Mouse (Mus musculus) forebrain, embryonic 16.5 days (tissue): ENCODE data around the gene Ppp4r4. TPM values are rescaled to one million over a fixed set of nuclear protein-coding genes. Genes with fewer than 3 reads are reported as not detected.
A peak's percentile ranks its signal among the peaks of the same experiment; 100 is the strongest.

Source experiments
- ATAC-seq: fragments of 200-750 bp; cut with Nextera tagmentation; 2 replicates; pipeline ENCODE4 v1.8.0; 2017; ENCODE audit warnings: mild to moderate bottlenecking, moderate library complexity
- H3K27ac ChIP-seq: fragments of 300-500 bp; sonication (generic); 2 replicates; pipeline ENCODE4 v1.5.1; 2014; ENCODE audit warnings: low read length, control low read depth
- H3K27me3 ChIP-seq: fragments of 300-500 bp; sonication (generic); replicated peaks from 2 replicates; pipeline ENCODE4 v1.6.1; 2014; ENCODE audit warnings: low read length; ENCODE audit not compliant: control insufficient read depth, insufficient read depth
- H3K36me3 ChIP-seq: fragments of 300-500 bp; sonication (generic); 2 replicates; pipeline ENCODE4 v1.6.1; 2014; ENCODE audit not compliant: control insufficient read depth, insufficient read depth
- H3K4me1 ChIP-seq: fragments of 300-500 bp; sonication (generic); replicated peaks from 2 replicates; pipeline ENCODE4 v1.6.1; 2014; ENCODE audit warnings: low read length; ENCODE audit not compliant: control insufficient read depth, insufficient read depth
- H3K4me2 ChIP-seq: fragments of 300-500 bp; sonication (generic); 2 replicates; pipeline ENCODE4 v1.6.1; 2014; ENCODE audit warnings: mild to moderate bottlenecking, low read length, control low read depth
- H3K4me3 ChIP-seq: fragments of 300-500 bp; sonication (generic); replicated peaks from 2 replicates; pipeline ENCODE4 v1.5.1; 2014; ENCODE audit warnings: mild to moderate bottlenecking, low read length, control low read depth
- H3K9ac ChIP-seq: fragments of 300-500 bp; sonication (generic); replicated peaks from 2 replicates; pipeline ENCODE4 v1.6.1; 2014; ENCODE audit warnings: low read depth, low read length, control low read depth
- H3K9me3 ChIP-seq: fragments of 300-500 bp; sonication (generic); 2 replicates; pipeline ENCODE4 v1.6.1; 2016; ENCODE audit warnings: low read length; ENCODE audit not compliant: control insufficient read depth
- WGBS: fragments of 180-500 bp; shearing (Covaris S2); extraction: QIAGEN DNeasy Blood & Tissue Kit; methylation state at CpG from one replicate; pipeline ENCODE4 v1.1.7; 2014; 5-methylcytosine and 5-hydroxymethylcytosine counted together
- polyA plus RNA-seq: library from polyadenylated mRNA; unstranded; fragments of >200 nt; fragmentation: Nextera tagmentation; extraction: Ambion mirVana; gene quantifications from 2 replicates; pipeline ENCODE4 v1.2.1, GENCODE M21; 2015

Gene Ppp4r4
- polyA plus RNA-seq, 1 experiment from 2014 or later, result 2.4 TPM

GRCm38 (mm10) chr12:103498768-103499167 is 33.3 kb upstream of the Ppp4r4 start:
- 76% methylated on average over 5 of the region's 5 CpGs for WGBS
- ATAC-seq, result no peak
- no peak overlapping the region for H3K27ac ChIP-seq
- no peaks in the 10 kb centered on the region for H3K4me1 ChIP-seq
- H3K27me3 ChIP-seq, result no peaks in the 10 kb centered on the region
- no peak overlapping the region for H3K4me3 ChIP-seq
- H3K9ac ChIP-seq, result no peak overlapping the region
- H3K4me2 ChIP-seq, result no peak overlapping the region
- H3K9me3 ChIP-seq, result no peaks in the 10 kb centered on the region
- H3K36me3 ChIP-seq, result no peaks in the 10 kb centered on the region

GRCm38 (mm10) chr12:103499261-103499660 is 32.8 kb upstream of the Ppp4r4 start:
- H3K4me1 ChIP-seq, result no peaks in the 10 kb centered on the region

DNA sequence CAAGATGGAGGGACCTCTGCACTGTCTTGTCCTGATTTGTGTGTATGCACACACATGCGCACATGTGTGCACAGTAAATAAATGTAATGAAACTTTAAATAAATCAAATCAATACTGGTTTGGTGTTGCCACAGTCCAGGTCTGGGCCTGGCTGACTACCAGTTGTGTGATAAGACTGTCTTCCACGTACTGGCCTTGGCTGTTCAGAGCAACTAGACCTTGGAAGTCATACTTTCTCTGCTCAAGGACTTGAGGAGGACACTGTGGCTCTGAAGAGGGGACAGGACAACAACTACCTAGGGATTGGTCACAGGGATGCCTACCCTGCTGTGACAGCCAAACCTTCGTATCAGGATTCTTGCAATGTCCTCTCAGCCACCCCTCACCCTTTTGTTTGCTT is 28.8 kb upstream of the Ppp4r4 start:
- no peak for ATAC-seq
- Histone ChIP-seq H3K9ac (no peak overlapping the region), H3K9me3 (no peaks in the 10 kb centered on the region), H3K4me3 (no peak overlapping the region), H3K27ac (no peak overlapping the region), H3K4me2 (no peak overlapping the region), H3K4me1 (no peaks in the 10 kb centered on the region), H3K36me3 (no peaks in the 10 kb centered on the region), H3K27me3 (no peaks in the 10 kb centered on the region)
- 73% methylated on average over 3 of the region's 3 CpGs for WGBS

More at GRCm38 (mm10) chr12:103499261-103499660, 32.8 kb upstream of the Ppp4r4 start:
- Histone ChIP-seq H3K27me3 (no peaks in the 10 kb centered on the region), H3K4me3 (no peak overlapping the region), H3K36me3 (no peaks in the 10 kb centered on the region), H3K9ac (no peak overlapping the region), H3K27ac (no peak overlapping the region), H3K9me3 (no peaks in the 10 kb centered on the region), H3K4me2 (no peak overlapping the region)
- WGBS, result 79% methylated on average over 2 of the region's 2 CpGs
- no peak for ATAC-seq

DNA sequence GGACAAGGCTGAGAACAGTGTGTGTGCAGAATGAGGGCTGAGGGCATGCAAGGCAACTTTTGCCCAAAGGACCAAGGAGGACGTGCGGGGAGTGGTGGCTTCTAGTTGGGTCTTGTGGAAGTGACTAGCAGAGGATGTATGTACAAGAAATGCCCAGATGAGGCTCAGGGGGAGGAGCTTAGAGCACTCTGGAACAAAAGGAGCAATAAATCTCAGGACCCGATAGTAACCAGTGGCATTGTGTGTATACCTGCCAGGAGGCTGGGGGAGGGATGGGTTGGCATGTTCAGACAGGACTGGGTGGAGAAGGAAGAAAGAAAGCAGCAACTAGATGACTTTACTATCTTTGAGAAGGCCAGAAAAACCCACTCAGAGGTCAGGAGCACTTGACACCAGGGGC is 27.7 kb upstream of the Ppp4r4 start:
- Histone ChIP-seq H3K27me3 (no peaks in the 10 kb centered on the region), H3K27ac (no peak overlapping the region), H3K9ac (no peak overlapping the region), H3K36me3 (no peaks in the 10 kb centered on the region), H3K9me3 (no peaks in the 10 kb centered on the region), H3K4me2 (no peak overlapping the region), H3K4me3 (no peak overlapping the region), H3K4me1 (no peaks in the 10 kb centered on the region)
- no peak for ATAC-seq
- 90% methylated on average over 3 of the region's 3 CpGs for whole genome bisulfite sequencing

DNA sequence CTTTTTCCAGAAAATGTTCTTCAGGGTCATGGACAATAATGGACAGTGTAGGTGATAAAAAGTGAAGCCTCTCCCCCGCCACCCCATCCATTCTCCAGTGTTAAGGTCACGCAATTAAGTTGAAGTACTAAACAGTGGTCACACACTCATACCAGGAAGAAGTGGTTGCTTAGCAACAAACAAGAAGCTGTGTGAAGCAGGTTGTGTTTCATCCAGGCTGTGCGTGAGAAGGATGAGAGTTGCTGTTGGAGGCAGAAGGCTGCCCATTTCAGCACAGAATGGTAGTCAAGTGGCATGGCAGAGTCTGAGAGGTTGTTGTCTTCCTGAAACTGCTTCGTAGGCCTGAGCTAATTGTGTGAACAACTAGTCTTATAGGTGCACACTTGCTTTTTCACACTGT is 23.7 kb upstream of the Ppp4r4 start:
- WGBS, result 53% methylated on average over 4 of the region's 4 CpGs
- no peaks in the 10 kb centered on the region for H3K27me3 ChIP-seq
- H3K36me3 ChIP-seq, result no peaks in the 10 kb centered on the region
- H3K4me1 ChIP-seq, result peaks cover 4% of the 10 kb centered on the region; the same call in 1 of the 2 replicates
- H3K4me2 ChIP-seq, result no peak overlapping the region
- H3K9ac ChIP-seq, result no peak overlapping the region
- H3K27ac ChIP-seq, result no peak overlapping the region
- no peak for ATAC-seq
- no peak overlapping the region for H3K4me3 ChIP-seq
- no peaks in the 10 kb centered on the region for H3K9me3 ChIP-seq

DNA sequence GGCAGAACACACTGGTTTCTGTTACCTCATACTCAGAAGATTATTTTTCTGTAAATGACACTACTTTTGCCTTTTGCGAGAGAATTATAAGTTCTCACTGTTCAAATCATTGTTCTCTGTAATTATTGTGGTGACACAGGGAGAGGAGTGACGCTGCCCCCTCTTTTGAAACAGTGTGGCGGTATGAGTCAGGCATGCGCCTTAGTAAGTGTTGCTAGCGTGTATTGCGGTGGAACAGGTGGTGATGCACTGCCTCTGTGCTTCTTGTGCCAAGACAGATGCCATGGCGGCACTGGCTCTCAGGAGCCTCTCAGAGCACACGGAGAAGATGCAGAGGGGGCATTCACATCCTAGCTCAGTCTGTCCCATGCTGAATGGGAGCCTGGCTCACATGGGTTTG is 22.2 kb upstream of the Ppp4r4 start:
- no peaks in the 10 kb centered on the region for H3K36me3 ChIP-seq
- 74% methylated on average over 8 of the region's 8 CpGs for WGBS
- no peak overlapping the region for H3K4me2 ChIP-seq
- no peak overlapping the region for H3K9ac ChIP-seq
- no peaks in the 10 kb centered on the region for H3K27me3 ChIP-seq
- H3K4me1 ChIP-seq, result peaks cover 10% of the 10 kb centered on the region
- H3K27ac ChIP-seq, result no peak overlapping the region
- H3K9me3 ChIP-seq, result no peaks in the 10 kb centered on the region
- no peak for ATAC-seq
- H3K4me3 ChIP-seq, result no peak overlapping the region

DNA sequence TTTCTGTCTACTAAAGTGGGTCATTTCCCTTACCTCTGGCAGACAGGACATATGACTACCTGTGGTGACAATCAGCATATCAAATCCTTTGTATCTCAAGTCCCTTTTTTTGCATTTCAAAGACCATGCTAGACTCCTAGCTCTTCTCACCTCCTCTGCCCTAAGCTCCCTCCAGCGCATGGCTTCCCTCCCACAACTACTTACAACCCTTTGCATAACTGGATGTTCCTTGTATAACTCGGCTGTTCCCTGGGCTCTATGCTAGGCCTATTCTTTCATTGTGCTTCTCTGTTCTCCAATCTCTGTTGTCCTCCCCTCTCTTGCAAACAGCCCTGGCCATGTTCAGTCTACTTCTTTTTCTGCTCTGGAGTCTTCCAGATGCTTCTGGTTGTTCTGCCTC is 20.5 kb upstream of the Ppp4r4 start:
- H3K4me2 ChIP-seq, result no peak overlapping the region
- WGBS, result 55% methylated on average over 2 of the region's 2 CpGs

GRCm38 (mm10) chr12:103513039-103513438 is 19.0 kb upstream of the Ppp4r4 start:
- peak; percentile 51 for ATAC-seq
- peaks cover 10% of the 10 kb centered on the region for H3K4me1 ChIP-seq

More for the DNA sequence above, 20.5 kb upstream of the Ppp4r4 start:
- ATAC-seq, result no peak
- Histone ChIP-seq H3K4me3 (no peak overlapping the region), H3K36me3 (no peaks in the 10 kb centered on the region), H3K9ac (no peak overlapping the region), H3K9me3 (no peaks in the 10 kb centered on the region), H3K4me1 (peaks cover 10% of the 10 kb centered on the region), H3K27me3 (0 out of 2 replicates have a peak, but pooled peaks cover 5% of the 10 kb centered on the region), H3K27ac (no peak overlapping the region)

DNA sequence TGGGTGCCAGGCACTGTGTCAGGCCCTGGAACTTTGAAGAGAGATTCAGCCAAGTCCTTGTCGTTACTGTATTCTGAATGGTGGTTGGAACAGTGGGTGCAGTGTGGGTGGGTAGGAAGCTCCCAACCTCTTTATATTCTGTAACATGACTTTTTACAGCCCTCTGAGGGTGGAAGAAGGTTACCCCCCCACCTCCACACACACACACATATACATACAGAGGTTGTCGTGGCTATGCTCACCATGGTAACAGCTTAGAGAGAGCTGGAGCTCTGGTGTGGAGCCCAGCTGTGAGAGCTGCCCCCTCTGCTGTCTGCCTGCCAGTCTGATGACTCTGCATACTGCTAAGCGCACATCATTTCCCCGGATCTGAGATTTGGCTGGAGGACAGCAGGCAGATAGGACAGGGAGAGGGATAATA is 18.6 kb upstream of the Ppp4r4 start:
- Histone ChIP-seq H3K4me1 (peaks cover 10% of the 10 kb centered on the region), H3K9ac (no peak overlapping the region), H3K4me3 (no peak overlapping the region), H3K36me3 (no peaks in the 10 kb centered on the region), H3K9me3 (no peaks in the 10 kb centered on the region), H3K27ac (no peak overlapping the region), H3K27me3 (0 out of 2 replicates have a peak, but pooled peaks cover 5% of the 10 kb centered on the region), H3K4me2 (no peak overlapping the region)
- WGBS, result 4% methylated on average over 4 of the region's 4 CpGs
- peak; percentile 91 for ATAC-seq

More at GRCm38 (mm10) chr12:103513039-103513438, 19.0 kb upstream of the Ppp4r4 start:
- Histone ChIP-seq H3K9me3 (no peaks in the 10 kb centered on the region), H3K4me2 (no peak overlapping the region), H3K27ac (no peak overlapping the region), H3K36me3 (no peaks in the 10 kb centered on the region), H3K4me3 (no peak overlapping the region), H3K27me3 (0 out of 2 replicates have a peak, but pooled peaks cover 5% of the 10 kb centered on the region), H3K9ac (no peak overlapping the region)
- 38% methylated on average over 2 of the region's 2 CpGs for WGBS

GRCm38 (mm10) chr12:103514354-103514753 is 17.7 kb upstream of the Ppp4r4 start:
- Histone ChIP-seq H3K4me3 (no peak overlapping the region), H3K9ac (no peak overlapping the region), H3K27me3 (0 out of 2 replicates have a peak, but pooled peaks cover 5% of the 10 kb centered on the region), H3K27ac (no peak overlapping the region), H3K9me3 (no peaks in the 10 kb centered on the region), H3K36me3 (no peaks in the 10 kb centered on the region), H3K4me2 (no peak overlapping the region), H3K4me1 (peaks cover 10% of the 10 kb centered on the region)
- 58% methylated on average over 3 of the region's 3 CpGs for WGBS
- ATAC-seq, result no peak
